Mouse (Mus musculus) cortical plate, adult 2 months (tissue): ENCODE measurements around the gene Dusp22.

Source experiments
- CTCF ChIP-seq: fragments of 200-500 bp; IDR thresholded peaks from 2 replicates; pipeline ENCODE4 v1.5.1; 2011; ENCODE audit warnings: mild to moderate bottlenecking, control low read depth, low read length; ENCODE audit not compliant: insufficient read depth; ENCODE audit errors: extremely low read depth
- POLR2A ChIP-seq: fragments of 200-500 bp; IDR thresholded peaks from 2 replicates; pipeline ENCODE4 v1.6.1; 2011; ENCODE audit warnings: mild to moderate bottlenecking, low read length, control low read depth; ENCODE audit not compliant: insufficient read depth; ENCODE audit errors: extremely low read depth

GRCm38 (mm10) chr13:30649197-30649596 lies 10.6 kb upstream of the Dusp22 start:
- no peak for TF ChIP-seq CTCF
- no peak for TF ChIP-seq POLR2A
